Mouse (Mus musculus): ENCODE measurements at regions not wholly inside any gene's neighbourhood (a gene's known extent, or its start where the extent isn't known, plus 50 kb on each side); places are given as distances from the start of the nearest gene placed in this dataset.

GRCm38 (mm10) chr13:101216897-101217480 is 383.8 kb upstream of the Slc30a5 start:
- no peak for DNase-seq

- DNase-seq: no peak
Observed at GRCm38 (mm10) chr13:101216421-101216820, 383.2 kb upstream of the Slc30a5 start.

DNA sequence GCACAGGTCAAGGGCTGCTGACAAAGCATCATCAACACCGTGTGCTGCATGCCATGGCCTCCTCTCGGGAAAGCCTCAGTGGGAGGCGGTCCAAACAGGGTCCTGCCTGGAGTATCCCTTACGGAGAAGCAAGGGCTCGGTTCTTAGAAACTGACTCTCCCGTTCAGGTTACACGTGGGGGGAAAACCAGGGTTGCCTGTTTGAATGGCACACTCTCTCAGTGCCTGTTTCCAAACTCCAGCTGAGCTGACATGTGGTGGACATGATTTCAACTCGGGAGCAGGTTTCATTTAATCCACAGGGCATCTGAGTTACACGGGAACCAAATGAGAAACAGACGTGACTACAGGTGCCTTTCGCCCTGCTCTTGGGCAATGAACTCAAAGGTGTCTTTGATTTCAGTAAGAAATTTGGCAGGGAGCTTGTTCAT is 382.6 kb upstream of the Slc30a5 start:
- DNase-seq: no peak

DNA sequence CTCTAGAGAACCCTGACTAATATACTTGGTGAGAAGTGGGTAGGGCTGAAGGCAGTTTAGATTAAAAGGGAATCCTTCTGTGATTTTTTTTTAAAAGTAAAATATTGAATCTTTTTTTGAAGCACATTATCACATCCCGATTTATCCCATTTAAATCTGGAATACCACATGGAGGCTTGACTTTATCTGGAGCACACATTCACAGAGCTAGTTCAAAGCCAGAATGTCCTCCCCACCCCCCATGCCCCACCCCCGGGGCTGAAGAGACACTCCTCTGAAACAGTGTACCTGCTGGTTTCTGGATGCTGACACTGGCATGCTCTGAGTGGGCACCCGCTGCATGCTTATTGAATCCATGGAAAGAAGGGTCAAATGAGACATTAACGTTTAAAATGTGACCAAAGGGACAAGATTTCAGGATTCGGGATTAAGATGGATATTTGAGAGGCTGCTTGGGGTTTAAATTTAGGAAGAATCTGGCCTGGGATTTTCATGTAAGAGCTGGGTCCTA is 382.0 kb upstream of the Slc30a5 start:
- no peak for DNase-seq

DNA sequence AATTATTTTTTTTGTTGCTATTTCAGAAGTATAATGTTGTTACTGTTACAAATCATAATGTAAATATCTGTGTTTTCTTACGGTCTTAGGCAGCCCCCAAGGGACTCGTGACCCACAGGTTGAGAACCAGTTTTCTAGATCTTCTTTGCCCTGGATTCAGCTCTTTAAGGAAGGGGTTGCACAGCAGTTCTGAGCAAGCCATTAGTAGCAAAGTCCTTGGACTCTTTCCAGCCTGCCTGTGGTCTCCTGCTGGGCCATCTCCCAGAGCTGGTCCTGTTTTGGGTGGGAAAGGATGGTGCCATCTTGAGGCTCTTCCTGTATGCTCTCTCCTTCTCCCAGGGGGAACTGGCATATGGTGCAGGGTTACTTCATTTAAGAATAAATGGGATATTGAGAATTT is 380.9 kb upstream of the Slc30a5 start:
- DNase-seq: peak; percentile 28 to 37

DNA sequence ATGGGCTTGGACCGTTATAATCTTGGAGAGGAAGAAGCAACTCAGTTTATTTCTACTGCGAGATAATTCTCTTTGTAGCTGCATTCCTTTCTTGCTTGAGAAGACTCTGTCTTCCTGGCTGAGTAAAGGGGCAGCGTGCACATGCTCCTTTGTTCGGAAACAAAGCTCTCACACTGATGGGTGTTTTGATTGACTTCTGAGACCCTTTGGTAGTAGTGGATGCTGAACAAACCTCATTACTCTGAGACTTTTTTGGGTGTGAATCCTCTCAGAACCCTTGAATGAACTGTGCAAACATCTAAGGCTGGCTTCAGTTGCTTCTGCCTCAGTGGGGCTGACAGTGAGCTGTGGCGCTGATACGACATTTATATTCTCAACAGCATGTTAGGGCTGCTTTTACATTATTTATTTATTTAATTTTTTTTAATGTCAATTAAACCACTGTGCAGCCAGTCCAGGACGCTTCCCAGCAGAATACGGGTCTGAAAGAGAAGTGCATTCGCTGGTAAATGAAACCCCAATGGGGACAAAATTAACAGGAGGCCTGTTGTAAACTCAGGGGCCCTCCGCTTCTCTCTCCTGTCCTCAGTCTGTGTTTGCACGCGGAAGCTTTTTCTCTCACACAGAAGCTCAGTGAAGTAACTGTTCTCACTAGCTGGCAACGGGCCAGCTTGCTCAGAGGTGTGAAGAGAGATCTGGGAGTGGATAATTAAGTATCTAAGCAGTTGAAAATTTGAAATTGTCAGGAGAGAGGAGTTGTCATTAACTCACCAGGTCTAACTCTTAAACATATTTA is 380.1 kb upstream of the Slc30a5 start:
- DNase-seq: peak; percentile 2 to 19

DNA sequence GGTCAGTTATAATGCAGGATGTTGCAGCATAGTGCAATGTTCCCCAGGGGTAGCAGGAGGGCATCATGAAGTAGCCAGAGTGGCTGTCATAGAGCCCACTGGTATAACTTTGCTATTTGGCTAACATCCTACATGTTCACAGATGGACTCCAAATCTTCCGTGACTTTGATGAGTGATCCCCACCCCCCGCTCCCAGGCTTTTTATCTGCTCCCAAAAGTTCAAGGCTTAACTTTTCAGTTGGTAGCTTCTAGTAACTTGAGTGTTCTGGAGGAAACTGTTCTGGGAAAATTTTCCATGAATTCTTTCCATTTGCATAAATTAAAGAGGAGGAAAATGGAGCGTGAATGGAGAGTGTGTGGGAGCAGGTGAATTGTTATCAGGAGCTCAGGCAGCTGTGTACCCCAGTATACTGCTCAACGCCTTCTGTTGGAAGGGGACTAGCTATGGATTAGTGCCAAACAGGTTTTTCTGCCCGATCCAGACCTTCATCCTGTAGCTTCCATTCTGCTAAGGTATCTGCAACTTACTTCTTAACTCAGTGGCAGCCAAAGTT is 379.2 kb upstream of the Slc30a5 start:
- DNase-seq: peak; percentile 70 to 75

DNA sequence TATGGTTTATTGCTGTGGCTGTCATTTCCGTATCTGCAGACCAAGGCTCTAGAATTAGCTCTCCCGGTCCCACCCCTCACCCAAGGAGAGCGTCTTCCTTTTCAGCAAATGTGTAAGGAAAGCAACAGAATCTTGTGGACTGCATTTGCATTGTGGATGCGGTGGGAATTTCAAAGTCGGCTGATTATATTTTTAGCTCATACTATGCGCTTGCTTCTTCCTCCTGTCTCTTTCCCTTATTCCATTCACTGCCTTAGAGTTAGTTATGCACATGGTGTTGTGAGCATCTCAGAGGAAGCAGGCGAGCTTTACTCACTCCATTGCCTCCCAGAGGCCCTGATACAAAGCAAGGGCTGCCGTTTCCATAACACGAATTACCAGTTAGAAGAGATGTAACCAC is 375.6 kb upstream of the Slc30a5 start:
- DNase-seq: no peak

DNA sequence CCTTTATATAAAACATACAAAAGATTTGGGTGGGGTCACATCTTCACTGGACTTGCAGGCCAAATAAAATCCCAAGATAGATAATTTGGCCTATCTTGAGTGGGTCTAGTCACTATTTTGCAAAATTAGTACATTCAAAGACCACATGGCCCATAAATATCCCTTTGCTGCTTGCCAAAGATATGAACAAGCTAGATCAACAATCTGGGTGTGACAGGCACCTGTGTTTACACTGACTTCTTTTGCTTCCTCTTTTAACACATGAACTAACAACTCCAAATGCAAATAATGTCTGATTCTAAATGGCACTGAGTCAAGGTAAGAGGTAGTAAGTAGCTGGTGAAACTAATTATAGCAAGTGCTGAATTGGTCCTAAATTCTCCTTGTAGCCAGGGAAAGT is 370.2 kb upstream of the Slc30a5 start:
- no peak for DNase-seq

DNA sequence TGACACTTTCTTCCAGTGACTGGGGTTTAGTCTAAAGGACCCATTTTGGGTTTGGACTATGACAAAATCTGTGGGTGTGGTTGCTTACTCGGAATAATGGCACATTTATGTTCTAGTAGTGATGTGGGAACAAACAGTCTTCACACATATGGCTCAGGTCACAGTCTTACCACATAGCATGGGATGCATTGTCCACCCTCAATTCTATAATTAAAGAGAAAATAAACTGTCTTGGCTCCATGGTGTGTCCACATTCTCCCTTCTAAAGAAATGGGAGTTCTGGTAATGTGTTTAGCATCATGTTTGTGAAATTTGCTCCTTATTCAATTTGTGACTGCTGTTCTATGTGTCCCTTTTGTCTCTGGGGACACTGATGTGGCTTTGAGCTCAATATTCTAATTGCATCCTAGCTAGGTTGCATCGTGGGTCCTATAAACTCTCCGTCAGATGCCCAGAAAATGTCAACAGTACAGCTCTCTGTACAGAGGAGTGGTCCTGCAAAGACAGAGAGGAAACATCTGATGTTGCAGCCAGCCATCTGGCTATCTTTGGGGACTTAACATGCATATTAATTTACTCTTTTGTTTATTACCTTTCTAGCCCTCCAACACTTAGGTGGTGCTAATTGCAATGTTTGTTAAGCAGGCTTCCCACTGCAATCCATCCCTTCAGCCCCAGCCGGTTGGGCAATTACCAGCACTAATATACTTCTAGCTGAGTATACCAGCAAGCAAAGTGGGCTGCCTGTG is 369.5 kb upstream of the Slc30a5 start:
- no peak for DNase-seq

- no peak for DNase-seq
Observed at GRCm38 (mm10) chr13:101190249-101190830, 357.1 kb upstream of the Slc30a5 start.

DNA sequence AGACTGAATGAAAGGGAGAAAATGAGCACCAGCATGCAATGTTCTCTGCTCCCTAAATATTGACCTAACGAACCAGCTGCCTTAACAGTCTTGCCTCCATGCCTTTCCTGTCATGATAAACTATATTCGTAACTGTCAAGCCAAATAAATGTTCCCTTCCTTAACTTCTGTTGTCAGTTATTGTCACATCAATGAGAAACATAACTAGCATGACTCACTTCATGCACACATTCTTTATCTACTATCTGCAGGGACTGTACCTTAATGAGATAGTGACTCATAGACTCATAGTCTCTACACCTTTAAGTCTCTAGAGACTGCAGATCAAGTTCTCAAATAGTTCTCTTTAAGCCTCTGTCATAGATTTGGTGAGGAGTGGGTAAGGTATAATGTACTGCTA is 349.2 kb upstream of the Slc30a5 start:
- no peak for DNase-seq

DNA sequence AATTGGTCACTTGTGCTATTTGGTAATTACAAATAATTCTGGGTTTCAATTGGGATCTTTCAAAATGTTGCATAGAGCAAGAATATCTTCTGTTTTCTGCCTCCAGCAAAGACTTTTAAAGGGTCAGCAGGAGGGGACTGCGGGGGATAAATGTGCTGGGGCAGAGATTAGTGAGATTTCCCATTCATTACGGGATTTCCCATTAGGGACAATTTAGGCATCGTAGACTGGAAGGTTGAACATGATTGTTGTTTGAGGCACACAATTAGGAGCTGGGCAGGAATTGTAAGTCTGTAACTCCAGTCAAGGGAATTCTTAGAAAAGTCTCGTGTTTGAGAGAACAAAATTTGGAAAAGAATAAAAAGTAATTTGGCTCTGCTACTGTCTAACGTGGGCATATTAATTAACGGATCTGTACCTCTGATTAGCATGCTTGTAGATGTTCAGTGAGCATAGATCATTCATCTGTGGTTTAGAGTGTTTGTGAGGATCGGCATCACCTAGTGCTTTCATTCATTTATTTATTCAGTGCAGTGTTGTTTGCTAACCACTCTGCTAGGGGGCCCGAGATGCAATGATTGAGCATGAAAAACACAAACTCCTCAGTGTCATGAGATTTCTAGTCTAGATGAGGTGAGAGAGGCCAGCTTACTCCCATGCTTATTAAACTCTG is 341.9 kb upstream of the Slc30a5 start:
- no peak for DNase-seq

GRCm38 (mm10) chr13:101161768-101162167 is 328.5 kb upstream of the Slc30a5 start:
- peak in 1 of 2 experiments; percentile 30 for DNase-seq

DNA sequence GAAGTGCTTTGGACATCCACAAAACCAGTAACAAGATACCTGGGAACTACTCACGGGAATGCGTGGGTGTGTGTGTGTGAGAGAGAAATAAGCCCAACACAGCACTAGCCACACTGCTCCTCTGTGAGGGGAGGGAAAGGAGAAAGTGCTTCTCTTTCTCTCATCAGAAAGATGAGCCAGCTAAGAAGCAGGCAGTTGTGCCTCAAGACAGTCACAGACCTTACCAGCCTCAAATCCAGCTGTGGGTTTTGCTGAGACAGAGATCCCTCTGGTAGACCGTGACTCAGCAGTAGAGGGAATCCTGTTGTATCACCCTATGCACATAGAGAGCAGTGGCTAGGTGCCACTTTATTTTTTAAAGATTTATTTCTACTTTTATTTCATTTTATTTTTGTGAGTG is 326.7 kb upstream of the Slc30a5 start:
- no peak for DNase-seq

- DNase-seq: no peak
Observed at GRCm38 (mm10) chr13:101153760-101154159, 320.5 kb upstream of the Slc30a5 start.

DNA sequence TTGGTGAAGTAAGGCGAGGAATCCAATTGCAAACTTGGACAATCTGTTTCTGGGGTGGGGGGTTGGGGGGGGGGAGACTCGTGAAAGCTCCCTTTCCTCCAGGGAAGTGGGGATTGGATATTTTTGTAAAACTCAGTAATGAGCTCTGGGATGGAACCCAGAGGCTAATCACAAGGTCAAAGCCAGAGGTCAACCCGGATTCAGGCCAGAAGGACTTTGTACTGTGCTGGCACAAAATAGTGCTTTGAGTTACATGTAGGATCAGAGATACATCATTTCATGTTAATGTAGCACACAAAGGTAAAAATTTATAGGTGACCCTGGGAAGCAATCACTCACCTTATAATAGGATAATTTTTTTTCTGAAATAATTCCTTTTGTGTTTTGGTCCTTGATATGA is 309.5 kb upstream of the Slc30a5 start:
- DNase-seq: peak; percentile 22 to 51

- no peak for DNase-seq
Observed at GRCm38 (mm10) chr13:101142104-101142735, 309.0 kb upstream of the Slc30a5 start.

DNA sequence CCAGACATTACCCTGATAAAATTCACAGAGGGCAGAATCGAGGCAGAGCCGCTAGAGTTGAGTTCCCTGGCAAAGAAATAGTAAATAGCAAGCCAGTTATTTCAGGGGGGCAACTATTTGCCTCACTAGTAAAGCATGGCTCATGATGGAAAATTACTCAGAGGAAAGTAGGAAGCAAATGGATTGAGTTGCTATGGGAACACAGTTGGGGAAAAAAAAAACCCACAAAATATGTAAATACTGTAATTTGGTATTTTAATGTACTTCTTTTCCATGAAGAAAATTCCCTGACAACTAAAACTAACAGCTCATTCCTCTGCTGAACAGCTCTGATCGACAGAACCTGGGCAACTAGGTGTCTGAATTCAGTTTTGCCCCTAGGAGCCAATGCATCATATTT is 296.2 kb upstream of the Slc30a5 start:
- DNase-seq: no peak

GRCm38 (mm10) chr13:101127808-101128207 is 294.6 kb upstream of the Slc30a5 start:
- no peak for DNase-seq

DNA sequence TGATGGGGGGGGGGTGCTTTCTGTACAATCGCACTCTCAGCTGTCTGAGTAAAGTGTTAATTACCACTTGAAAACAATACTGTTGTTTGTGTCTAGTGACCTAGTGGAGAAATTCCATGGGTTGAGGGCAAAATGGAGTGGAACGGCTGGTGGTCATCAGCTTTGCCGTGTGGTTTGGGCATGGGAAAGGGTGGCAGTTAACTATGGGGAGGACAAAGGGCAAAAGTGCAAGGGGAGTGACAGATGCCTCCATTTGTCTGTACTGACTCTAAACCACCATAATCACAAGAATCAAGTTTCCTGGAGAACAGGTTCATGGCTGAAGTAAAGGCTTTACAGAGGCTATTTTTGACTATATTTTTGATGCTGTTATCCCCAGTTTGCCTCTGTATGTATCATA is 294.0 kb upstream of the Slc30a5 start:
- no peak for DNase-seq

Measured in adrenal gland, postnatal 36 days (tissue).